Mouse (Mus musculus) hindbrain, embryonic 16.5 days (tissue): ENCODE measurements around the gene Myo10. TPM values are rescaled to one million over a fixed set of nuclear protein-coding genes. Genes with fewer than 3 reads are reported as not detected.

Experiments used
- ATAC-seq: fragments of 200-750 bp; cut with Nextera tagmentation; 2 replicates; pipeline ENCODE4 v1.8.0; 2017; ENCODE audit warnings: moderate TSS enrichment, moderate library complexity
- H3K27ac ChIP-seq: fragments of 300-500 bp; sonication (generic); 2 replicates; pipeline ENCODE4 v1.5.1; 2014; ENCODE audit warnings: low read depth, mild to moderate bottlenecking, control low read depth, low read length, moderate library complexity
- H3K27me3 ChIP-seq: fragments of 300-500 bp; sonication (generic); replicated peaks from 2 replicates; pipeline ENCODE4 v1.6.1; 2014; ENCODE audit warnings: low read length; ENCODE audit not compliant: control insufficient read depth, insufficient read depth
- H3K36me3 ChIP-seq: fragments of 300-500 bp; sonication (generic); 2 replicates; pipeline ENCODE4 v1.6.1; 2014; ENCODE audit warnings: mild to moderate bottlenecking, low read length, moderate library complexity, mixed read lengths; ENCODE audit not compliant: control insufficient read depth, insufficient read depth
- H3K4me1 ChIP-seq: fragments of 300-500 bp; sonication (generic); 2 replicates; pipeline ENCODE4 v1.6.1; 2014; ENCODE audit warnings: low read depth, low read length; ENCODE audit not compliant: control insufficient read depth, insufficient read depth
- H3K4me2 ChIP-seq: fragments of 300-500 bp; sonication (generic); 2 replicates; pipeline ENCODE4 v1.6.1; 2014; ENCODE audit warnings: mild to moderate bottlenecking, low read length, control low read depth, moderate library complexity
- H3K4me3 ChIP-seq: fragments of 300-500 bp; sonication (generic); 2 replicates; pipeline ENCODE4 v1.5.1; 2014; ENCODE audit warnings: mild to moderate bottlenecking, low read length, control low read depth, moderate library complexity
- H3K9ac ChIP-seq: fragments of 300-500 bp; sonication (generic); 2 replicates; pipeline ENCODE4 v1.6.1; 2014; ENCODE audit warnings: low read depth, mild to moderate bottlenecking, control low read depth, low read length, moderate library complexity
- H3K9me3 ChIP-seq: fragments of 300-500 bp; sonication (generic); 2 replicates; pipeline ENCODE4 v1.6.1; 2014; ENCODE audit warnings: mild to moderate bottlenecking, low read length, moderate library complexity; ENCODE audit not compliant: control insufficient read depth
- WGBS: fragments of 180-500 bp; shearing (Covaris S2); extraction: QIAGEN DNeasy Blood & Tissue Kit; methylation state at CpG from one replicate; pipeline ENCODE4 v1.1.7; 2014; 5-methylcytosine and 5-hydroxymethylcytosine counted together
- polyA plus RNA-seq: library from polyadenylated mRNA; unstranded; fragments of >200 nt; fragmentation: Nextera tagmentation; extraction: Ambion mirVana; gene quantifications from 2 replicates; pipeline ENCODE4 v1.2.1, GENCODE M21; 2015

The Myo10 gene
- polyA plus RNA-seq, 1 experiment from 2014 or later, result 26.2 TPM

DNA sequence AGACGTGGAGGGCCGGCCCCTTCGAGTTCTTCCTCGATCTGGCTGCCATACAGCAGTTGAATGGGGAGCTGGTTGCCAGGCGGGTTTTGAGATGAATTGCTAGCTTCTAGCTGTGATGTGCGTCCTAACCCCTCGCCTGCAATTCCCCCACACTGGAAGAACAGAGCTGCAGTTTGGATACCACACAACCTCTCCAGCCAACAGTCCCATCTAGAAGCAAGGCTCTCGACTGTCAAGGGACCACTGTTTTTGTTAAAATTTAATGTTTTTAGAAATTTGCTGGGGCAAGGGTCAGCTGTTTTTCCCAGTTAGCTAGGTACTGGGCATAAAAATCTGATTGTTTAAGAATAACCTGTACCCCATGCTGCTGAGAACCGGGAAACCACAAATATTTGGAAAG lies 165.1 kb downstream of the Myo10 start:
- Histone ChIP-seq H3K27ac (no peak overlapping the region), H3K9me3 (no peaks in the 10 kb centered on the region), H3K27me3 (no peaks in the 10 kb centered on the region), H3K4me1 (peaks cover 3% of the 10 kb centered on the region; the same call in 1 of the 2 replicates), H3K4me3 (no peak overlapping the region), H3K36me3 (no peaks in the 10 kb centered on the region), H3K9ac (no peak overlapping the region), H3K4me2 (no peak overlapping the region)
- WGBS, result 49% methylated on average over 9 of the region's 9 CpGs
- no peak for ATAC-seq

DNA sequence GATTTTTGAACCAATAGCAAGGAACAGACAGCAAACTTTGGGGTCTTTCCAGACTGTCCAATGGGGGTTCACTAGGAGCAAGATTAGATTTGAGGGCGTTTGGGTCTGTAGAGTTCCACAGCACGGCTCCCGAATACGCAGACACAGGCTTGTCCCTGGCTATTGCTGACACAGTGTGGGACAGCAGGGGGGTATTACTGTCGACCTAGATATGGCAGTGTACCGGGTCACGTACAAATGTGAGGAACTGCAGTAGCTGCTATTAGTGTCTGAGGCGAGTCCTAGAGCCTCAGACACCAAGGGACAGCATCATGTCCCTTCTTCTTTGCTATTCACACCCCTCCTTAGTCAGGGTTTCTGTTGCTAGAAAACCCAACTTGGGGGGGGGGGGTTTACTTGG lies 165.6 kb downstream of the Myo10 start:
- H3K27ac ChIP-seq, result no peak overlapping the region
- H3K4me2 ChIP-seq, result no peak overlapping the region
- no peak for ATAC-seq
- no peak overlapping the region for H3K4me3 ChIP-seq
- H3K9ac ChIP-seq, result no peak overlapping the region
- no peaks in the 10 kb centered on the region for H3K27me3 ChIP-seq
- 80% methylated on average over 8 of the region's 8 CpGs for WGBS
- no peaks in the 10 kb centered on the region for H3K36me3 ChIP-seq
- peaks cover 3% of the 10 kb centered on the region; the same call in 1 of the 2 replicates for H3K4me1 ChIP-seq
- no peaks in the 10 kb centered on the region for H3K9me3 ChIP-seq

DNA sequence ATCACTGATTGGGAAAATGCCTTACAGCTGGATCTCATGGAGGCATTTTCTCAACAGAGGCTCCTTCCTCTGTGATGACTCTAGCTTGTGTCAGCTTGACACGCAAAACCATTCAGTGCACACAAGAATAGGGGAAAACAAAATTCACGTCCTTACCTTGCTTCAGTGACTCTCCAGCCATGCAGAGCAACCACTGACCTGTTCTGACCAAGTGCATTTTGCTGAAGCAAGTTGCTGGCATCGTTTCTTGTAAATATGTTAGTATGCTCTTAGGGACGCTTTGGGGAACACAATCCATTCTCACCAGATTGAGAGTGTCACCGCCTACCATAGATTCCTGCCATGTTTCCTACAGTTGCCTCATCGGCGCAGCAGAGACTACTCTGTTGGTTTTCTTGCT lies 166.2 kb downstream of the Myo10 start:
- Histone ChIP-seq H3K4me2 (no peak overlapping the region), H3K4me3 (no peak overlapping the region), H3K36me3 (no peaks in the 10 kb centered on the region), H3K4me1 (peaks cover 3% of the 10 kb centered on the region; the same call in 1 of the 2 replicates), H3K9ac (no peak overlapping the region), H3K27me3 (no peaks in the 10 kb centered on the region), H3K27ac (no peak overlapping the region), H3K9me3 (no peaks in the 10 kb centered on the region)
- no peak for ATAC-seq
- WGBS, result 84% methylated on average over 7 of the region's 7 CpGs

DNA sequence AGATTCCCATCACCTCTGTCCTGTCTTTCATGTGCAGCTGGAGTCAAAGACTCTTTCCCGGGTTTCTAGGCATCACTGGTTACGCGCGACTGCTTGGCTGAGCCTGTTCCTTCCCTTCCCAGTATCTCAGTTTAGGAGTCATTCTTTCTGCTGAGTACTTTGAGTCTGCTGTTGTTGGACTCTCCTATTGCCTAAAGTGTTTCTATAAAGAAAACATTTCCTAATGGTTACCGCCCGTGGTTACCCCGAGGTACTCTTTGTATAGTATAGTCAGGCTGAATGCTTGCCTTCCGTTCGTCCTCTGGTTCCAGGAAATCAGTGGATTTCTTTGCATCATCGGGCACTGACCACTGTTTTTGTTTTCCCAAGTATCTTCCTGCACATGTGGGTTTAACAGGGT lies 166.9 kb downstream of the Myo10 start:
- Histone ChIP-seq H3K27ac (no peak overlapping the region), H3K36me3 (0 out of 2 replicates have a peak, but pooled peaks cover 5% of the 10 kb centered on the region), H3K27me3 (no peaks in the 10 kb centered on the region), H3K9me3 (no peaks in the 10 kb centered on the region), H3K9ac (no peak overlapping the region), H3K4me2 (no peak overlapping the region), H3K4me3 (no peak overlapping the region), H3K4me1 (peaks cover 3% of the 10 kb centered on the region; the same call in 1 of the 2 replicates)
- WGBS, result 75% methylated on average over 10 of the region's 10 CpGs
- ATAC-seq, result no peak

DNA sequence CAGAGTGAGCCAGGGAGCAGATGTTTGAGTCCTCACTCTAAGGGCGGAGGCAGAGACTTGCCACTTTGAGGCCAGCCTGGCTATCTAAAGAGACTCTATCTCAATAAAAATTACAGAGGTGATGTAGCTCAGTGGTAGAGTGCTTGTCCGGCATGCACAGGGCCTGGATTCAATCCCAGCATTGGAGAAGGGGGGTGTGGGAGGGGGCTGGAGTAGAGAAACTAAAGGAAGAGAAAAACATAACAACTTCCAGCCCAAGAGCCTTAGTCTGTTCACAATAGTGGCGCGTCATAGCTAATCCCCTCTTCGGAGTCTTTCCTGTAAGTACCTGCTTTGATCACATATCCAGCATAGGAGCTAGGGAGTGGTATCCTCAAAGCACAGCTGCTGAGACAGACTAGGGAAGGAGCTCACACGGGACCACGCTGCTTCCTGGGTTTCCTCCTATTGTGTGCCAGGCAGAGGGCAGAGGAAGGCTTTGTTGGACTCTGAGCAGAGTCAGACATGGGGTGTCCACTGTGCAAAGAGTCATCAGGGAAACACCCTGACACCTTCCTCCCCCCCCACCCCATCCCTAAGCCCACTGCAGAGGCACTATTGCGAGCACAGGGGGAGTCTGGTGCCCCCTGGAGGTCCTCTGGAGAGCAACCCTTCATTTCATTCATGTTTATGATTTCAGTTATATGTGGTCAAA lies 169.5 kb downstream of the Myo10 start:
- 65% methylated on average over 8 of the region's 8 CpGs for WGBS
- Histone ChIP-seq H3K9me3 (no peaks in the 10 kb centered on the region), H3K9ac (no peak overlapping the region), H3K4me1 (peaks cover 3% of the 10 kb centered on the region; the same call in 1 of the 2 replicates), H3K4me2 (no peak overlapping the region), H3K4me3 (no peak overlapping the region), H3K27ac (no peak overlapping the region), H3K36me3 (peaks cover 5% of the 10 kb centered on the region; the same call in 1 of the 2 replicates), H3K27me3 (no peaks in the 10 kb centered on the region)
- ATAC-seq, result no peak

DNA sequence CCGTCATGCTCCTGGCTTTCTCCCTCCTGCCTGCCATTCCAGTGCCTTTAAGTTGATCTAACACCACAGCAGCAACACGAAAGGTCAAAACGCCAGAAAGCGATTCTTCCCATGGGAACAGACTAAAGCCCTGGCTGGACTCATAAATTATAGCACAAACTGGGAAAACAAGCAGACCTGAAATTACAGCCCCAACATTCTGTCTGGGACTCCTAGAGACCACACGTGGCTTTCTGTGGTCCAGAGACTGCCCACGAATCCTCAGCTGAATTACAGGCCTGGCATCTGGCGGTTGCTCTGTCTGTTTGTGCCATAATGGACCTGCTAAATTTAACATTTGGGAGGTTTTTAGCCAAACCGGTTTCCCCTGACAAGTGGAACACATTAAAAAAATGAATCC lies 171.8 kb downstream of the Myo10 start:
- H3K4me2 ChIP-seq, result no peak overlapping the region
- no peak for ATAC-seq
- H3K27me3 ChIP-seq, result no peaks in the 10 kb centered on the region
- peaks cover 5% of the 10 kb centered on the region; the same call in 1 of the 2 replicates for H3K36me3 ChIP-seq
- H3K9me3 ChIP-seq, result no peaks in the 10 kb centered on the region
- no peak overlapping the region for H3K27ac ChIP-seq
- WGBS, result 79% methylated on average over 8 of the region's 8 CpGs
- no peak overlapping the region for H3K9ac ChIP-seq
- peaks cover 3% of the 10 kb centered on the region; the same call in 1 of the 2 replicates for H3K4me1 ChIP-seq
- H3K4me3 ChIP-seq, result no peak overlapping the region

DNA sequence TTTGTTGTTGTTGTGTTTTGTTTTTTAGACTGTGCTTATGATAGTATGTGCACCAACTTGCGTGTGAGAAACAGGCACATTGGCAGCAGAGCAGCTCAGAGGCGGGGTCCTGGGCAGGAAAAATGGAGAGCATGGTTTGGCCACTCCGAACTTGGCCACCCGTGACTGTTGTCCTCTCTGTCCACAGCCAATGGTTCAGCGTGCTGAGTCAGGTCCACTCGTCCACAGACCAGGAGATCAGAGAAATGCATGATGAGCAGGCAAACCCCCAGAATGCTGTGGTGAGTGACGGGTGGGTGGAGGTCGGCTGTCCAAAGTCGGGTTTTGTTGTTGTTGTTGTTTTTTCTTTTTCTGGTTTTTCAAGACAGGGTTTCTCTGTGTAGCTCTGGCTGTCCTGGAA lies 173.2 kb downstream of the Myo10 start:
- no peak overlapping the region for H3K4me2 ChIP-seq
- H3K9ac ChIP-seq, result no peak overlapping the region
- H3K4me3 ChIP-seq, result no peak overlapping the region
- peaks cover 5% of the 10 kb centered on the region; the same call in 1 of the 2 replicates for H3K36me3 ChIP-seq
- 94% methylated on average over 9 of the region's 9 CpGs for WGBS
- no peak overlapping the region for H3K27ac ChIP-seq
- no peaks in the 10 kb centered on the region for H3K9me3 ChIP-seq
- peaks cover 3% of the 10 kb centered on the region; the same call in 1 of the 2 replicates for H3K4me1 ChIP-seq
- no peak for ATAC-seq
- H3K27me3 ChIP-seq, result no peaks in the 10 kb centered on the region

DNA sequence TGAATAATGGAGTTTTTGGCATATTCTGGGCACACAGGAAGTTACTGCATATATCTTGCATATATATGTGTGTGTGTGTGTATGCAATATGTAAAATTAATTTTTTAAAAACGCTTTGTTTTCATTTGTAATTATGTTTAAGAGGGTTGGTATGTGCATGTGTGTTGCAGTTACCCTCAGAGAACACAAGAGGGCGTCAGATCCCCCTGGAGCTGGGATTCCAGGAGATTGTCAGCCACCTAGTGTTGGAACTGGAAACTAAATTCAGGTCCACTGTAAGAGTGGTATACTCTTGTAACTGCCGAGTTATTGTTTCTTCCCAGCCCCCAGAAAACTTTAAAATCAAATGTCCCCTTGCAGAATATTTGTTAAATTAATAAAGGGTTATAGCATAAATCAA lies 174.0 kb downstream of the Myo10 start:
- H3K9ac ChIP-seq, result no peak overlapping the region
- H3K36me3 ChIP-seq, result peaks cover 7% of the 10 kb centered on the region
- no peaks in the 10 kb centered on the region for H3K27me3 ChIP-seq
- H3K4me3 ChIP-seq, result no peak overlapping the region
- H3K9me3 ChIP-seq, result no peaks in the 10 kb centered on the region
- WGBS, result 59% methylated on average over 3 of the region's 3 CpGs
- no peak overlapping the region for H3K4me2 ChIP-seq
- no peak for ATAC-seq
- H3K4me1 ChIP-seq, result no peaks in the 10 kb centered on the region
- no peak overlapping the region for H3K27ac ChIP-seq

DNA sequence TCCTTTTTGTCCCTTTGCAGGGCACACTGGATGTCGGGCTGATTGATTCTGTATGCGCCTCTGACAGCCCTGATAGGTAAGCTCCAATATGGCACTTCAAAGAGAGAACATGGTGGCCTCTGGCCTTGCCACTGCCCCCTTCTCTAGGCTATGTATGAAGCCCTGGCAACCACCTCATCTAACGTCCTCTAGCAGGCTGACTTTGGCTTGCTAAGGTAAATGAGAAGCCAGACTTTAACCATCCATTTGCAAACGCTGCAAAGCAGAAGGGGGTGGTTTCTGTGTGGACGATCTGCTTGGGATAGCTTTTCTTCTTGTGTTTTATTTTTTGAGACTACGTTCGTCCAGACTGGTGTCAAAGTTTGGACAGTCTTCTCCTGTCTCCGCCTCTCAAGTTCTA lies 174.9 kb downstream of the Myo10 start:
- no peaks in the 10 kb centered on the region for H3K9me3 ChIP-seq
- WGBS, result 92% methylated on average over 8 of the region's 8 CpGs
- H3K36me3 ChIP-seq, result peaks cover 7% of the 10 kb centered on the region
- no peak for ATAC-seq
- no peaks in the 10 kb centered on the region for H3K27me3 ChIP-seq
- H3K27ac ChIP-seq, result no peak overlapping the region
- H3K4me3 ChIP-seq, result no peak overlapping the region
- H3K9ac ChIP-seq, result no peak overlapping the region
- H3K4me2 ChIP-seq, result no peak overlapping the region
- H3K4me1 ChIP-seq, result no peaks in the 10 kb centered on the region
